Mouse (Mus musculus): ENCODE measurements around the gene Rtp2.

- TF ChIP-seq E2F4 (IDR thresholded peaks at IDR 0.05; ENCODE audit: insufficient read depth) (no peak), POLR2A (IDR thresholded peaks at IDR 0.05; ENCODE audit: insufficient read length, low read depth) (no peak), MAX (IDR thresholded peaks at IDR 0.05; ENCODE audit: low read depth) (no peak)
Observed at GRCm38 (mm10) chr16:23932294-23932693, at the start of gene Rtp2.

All from myocyte (in vitro differentiated cells).